Mouse (Mus musculus) testis, postnatal 10 days (tissue): ENCODE results near the gene Slc7a7.

Experiments
- DNase-seq: peaks from one replicate; pipeline ENCODE4 v3.0.0; 2021; ENCODE audit warnings: low spot score

Gene Slc7a7

DNA sequence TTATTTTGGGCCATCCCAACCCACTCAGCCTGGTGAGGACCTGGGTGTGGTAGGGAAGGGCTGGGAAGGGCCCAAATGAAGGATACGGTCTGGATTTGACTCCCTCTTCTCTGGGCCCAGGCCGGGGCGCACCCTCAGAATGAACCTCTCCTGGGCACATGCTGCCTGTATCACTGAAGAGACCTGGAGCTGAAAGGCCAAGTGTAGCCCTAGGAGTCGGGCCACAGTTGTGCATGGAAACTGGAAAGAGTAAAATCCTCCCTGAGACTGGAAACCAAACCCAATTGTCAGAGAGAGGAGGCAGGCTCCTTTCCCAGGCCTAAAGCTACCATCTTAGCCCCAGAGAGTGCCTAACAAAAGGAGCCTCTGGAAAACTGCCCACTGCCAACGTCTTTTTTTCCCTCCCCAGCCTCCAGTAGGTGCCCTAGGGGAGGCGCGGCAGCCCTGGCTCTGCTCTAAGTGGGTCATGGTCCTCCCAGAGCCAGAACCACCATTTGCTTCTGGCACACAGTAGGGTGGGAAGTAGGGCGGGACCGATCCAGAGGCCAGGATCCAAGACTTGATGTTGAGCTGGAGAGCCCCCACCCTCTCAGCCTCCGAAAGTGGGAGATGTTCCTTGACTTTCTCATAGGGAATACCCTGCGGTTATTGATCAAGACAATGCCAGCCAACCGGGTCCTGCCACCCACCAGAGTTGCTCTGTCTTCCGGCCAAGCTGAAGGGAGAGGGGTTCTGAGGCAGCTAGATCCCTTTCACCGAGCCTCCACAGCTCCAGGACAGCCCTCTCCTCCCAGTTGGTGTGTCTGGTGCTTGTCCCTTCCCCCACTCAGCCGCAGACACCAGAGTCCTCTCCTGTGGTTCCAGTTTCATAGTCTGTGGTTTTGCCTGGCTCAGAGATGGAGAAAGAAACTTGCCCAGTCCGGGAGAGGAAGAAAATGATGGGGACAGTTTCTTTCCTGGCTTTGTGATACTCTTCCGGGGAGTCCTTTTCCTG is 15.6 kb upstream of the Slc7a7 start:
- no peak for DNase-seq

DNA sequence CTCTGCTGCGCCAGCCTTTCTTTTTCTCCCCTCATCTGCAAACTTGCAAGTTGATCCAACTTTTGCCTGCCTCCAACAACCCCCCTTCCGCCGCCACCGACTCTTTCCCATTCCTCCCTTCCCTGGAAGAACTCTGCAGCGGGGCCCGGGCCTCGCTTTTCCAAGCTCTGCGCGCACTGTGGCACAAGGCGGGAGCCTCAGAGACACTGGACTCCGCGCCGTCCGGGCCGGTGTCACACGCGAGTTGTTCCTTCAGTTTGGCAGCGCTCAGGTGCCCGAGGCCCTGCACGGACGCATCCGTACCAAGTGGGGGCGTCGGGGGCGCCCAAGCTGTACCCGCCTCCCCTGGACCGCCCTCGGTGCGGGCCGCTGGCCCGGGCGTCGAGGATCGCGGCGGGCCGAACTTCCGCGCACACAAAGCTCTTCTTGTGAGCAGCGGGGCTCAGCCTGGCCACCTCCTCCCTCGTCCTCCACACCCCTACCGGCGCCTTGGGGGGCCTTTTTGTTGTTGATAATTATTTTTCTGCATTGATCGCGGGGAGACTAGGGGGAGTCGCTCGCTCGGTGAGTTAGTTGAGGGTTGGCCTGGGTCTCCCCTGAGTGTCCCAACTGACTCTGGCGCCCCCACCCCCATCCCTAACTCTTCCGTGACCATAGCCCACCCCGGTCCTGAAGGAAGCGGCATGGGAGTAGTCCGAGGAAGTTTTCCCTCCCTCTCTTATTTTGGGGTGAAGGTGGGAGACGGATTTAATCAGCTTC is 14.7 kb upstream of the Slc7a7 start:
- peak; percentile 75 for DNase-seq

- peak; percentile 86 for DNase-seq
Observed at GRCm38 (mm10) chr14:54431334-54432077, 13.9 kb upstream of the Slc7a7 start, which contains the start of gene Mmp14. TSS of gene Mmp14 (plus strand) at chr14:54431612.

DNA sequence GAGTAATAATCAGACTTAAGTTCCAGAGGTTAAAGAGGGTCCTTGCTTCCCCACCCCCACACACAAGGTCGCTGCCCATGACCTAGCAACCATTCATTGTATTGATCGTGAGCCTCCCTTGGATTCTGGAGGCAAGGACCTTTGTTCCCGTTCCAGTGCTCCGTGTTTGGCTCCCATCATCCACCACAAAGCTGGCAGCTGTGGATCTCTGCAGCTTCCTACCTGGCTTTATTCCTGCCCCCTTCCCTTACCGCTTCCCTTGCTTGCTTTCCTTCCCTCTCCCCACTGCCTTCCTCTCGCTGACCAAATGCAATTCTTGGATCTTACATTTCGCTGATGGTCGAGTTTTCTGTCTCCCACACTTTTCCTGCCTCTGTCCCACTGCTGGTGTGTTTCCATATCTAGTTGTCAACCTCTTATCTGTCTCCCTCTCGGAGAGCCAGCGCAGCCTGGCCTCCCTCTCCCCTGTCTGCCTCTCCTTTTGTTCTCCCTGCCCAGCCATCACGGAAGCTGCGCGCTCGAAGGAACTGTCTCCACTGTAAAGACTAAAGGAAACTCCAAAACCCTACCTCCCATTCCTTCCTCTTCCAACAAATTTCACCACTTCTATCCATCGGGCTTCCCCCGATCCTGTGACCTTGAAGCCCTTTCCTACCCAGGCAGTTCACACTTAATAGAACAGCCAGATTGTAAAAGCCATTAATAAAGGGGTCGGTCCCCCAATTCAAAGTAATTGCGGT is 13.0 kb upstream of the Slc7a7 start:
- DNase-seq = peak; percentile 57

DNA sequence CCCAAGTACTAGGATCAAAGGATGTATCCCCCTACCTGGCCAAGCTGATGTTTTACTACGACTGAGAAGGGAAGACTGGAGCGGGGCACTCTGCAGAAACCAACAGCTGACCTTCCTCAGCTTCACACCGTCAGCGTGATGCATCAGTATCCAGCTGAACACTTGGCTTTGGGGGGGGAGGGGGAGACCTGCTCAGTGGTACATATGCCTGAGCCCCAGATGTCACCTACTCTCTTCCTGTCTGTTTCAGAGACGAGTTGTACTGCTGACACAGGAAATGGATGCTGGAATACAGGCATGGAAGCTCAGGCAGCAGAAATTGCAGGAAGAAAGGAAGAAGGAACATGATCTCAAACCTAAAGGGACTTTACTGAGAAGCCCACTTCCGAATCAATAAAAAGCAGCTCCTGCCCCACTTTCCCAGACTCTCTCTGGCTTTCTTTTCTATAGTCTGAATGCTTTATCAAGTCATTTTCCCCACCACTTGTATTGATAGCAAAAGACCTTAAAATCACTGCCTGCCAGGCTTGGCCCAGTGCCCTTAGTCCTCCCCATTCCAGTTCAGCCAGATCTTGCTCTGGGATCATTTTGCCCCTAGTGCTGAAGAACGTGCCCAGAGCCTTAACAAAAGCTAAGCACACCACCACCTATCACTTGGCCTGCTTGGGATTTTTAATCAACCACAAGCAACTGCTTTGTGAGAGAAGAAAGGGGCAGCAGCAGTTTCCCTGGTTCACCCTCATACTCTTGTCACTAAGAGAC is 11.9 kb upstream of the Slc7a7 start:
- DNase-seq = peak; percentile 54

DNA sequence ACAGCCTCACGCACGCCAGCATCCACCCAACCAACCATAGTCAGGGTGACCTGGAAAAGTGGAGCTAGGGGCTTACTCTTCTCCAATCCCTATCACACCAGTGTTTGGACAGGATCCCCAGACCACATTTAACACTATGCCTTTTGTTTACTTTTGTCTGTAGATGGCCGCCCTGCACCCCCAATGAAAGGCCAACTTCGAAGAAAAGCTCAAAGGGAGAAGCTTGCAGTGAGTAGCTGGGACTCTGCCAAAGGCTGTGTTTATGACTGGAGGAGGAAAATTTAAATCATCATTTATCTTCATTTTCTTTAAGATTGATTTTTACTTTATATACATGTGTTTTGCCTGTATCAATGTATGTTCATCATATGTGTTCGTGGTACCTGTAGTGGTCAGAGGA is 10.8 kb upstream of the Slc7a7 start:
- peak; percentile 40 for DNase-seq

- no peak for DNase-seq
Observed at GRCm38 (mm10) chr14:54427696-54428095, 10.1 kb upstream of the Slc7a7 start.

GRCm38 (mm10) chr14:54426689-54427398 is 9.3 kb upstream of the Slc7a7 start, which contains the start of gene Mrpl52:
TSS of gene Mrpl52 (plus strand) at chr14:54426909.
- DNase-seq = peak; percentile 94

DNA sequence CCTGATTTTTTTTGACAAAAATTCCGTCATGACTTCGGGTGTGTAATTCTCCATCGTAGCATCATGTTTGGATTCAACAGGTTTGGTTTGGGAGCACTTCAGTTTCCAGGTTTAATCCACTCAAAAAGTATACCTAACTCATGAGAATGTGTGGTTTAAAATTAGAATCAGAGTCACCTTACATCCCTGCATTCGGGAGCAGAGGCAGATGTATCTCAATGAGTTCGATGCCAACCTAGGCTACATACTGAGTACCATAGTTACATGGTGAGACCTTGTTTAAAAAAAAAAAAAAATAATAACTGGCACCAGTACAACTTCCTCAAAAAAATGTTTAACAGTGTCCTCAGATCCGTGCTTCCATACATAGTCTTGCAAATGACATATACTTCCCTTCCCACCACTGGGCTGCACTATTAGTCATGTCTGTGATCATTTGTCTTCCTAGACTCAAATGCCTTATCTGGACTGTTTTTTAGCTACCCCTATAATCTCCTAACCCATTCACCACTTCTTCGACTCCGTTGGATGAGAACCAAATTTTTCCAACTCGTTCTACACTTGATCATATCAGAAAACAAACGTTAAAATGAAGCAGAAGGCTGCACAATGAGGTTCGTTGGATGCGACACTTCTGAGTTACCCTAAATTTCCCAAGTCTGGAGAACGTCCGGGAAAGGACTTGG is 8.6 kb upstream of the Slc7a7 start:
- no peak for DNase-seq

GRCm38 (mm10) chr14:54425540-54425939 is 8.0 kb upstream of the Slc7a7 start:
- DNase-seq = no peak

GRCm38 (mm10) chr14:54424634-54425033 is 7.1 kb upstream of the Slc7a7 start:
- no peak for DNase-seq

DNA sequence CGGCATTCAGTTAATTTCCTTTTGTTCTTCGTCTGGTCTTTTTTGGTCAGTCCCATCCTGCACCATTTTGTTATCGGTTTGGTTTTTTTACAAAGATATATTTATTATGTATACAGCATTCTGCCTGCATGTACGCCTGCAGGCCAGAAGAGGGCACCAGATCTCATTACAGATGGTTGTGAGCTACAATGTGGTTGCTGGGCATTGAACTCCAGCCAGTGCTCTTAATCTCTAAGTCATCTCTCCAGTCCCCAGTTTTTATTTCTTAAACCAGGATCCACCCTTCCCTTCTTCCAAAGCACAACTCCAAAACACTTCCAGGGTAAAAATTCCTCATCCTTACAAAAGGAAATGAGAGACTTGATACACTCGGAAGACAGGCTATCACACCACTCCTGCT is 5.8 kb upstream of the Slc7a7 start:
- no peak for DNase-seq

DNA sequence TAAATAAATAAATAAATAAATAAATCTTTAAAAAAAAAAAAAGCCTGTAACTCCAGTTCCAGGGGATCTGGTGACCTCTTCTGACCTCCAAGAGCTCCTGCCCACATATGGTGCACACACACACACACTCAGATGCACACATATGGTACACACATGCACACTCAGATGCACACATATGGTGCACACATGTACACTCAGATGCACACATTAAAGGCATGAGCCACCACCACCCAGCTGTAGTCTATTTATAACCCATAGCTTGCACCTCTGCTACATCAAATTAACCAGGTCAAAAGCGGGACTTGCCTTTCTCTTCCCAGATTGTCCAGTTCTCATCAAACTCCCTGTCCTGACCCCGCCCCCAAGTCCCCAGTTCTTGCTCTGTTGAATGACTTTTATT is 3.4 kb upstream of the Slc7a7 start:
- no peak for DNase-seq

- no peak for DNase-seq
Observed at GRCm38 (mm10) chr14:54416830-54417229, 750 bp downstream of the Slc7a7 start.

GRCm38 (mm10) chr14:54416229-54416775 is 1.3 kb downstream of the Slc7a7 start:
- no peak for DNase-seq

DNA sequence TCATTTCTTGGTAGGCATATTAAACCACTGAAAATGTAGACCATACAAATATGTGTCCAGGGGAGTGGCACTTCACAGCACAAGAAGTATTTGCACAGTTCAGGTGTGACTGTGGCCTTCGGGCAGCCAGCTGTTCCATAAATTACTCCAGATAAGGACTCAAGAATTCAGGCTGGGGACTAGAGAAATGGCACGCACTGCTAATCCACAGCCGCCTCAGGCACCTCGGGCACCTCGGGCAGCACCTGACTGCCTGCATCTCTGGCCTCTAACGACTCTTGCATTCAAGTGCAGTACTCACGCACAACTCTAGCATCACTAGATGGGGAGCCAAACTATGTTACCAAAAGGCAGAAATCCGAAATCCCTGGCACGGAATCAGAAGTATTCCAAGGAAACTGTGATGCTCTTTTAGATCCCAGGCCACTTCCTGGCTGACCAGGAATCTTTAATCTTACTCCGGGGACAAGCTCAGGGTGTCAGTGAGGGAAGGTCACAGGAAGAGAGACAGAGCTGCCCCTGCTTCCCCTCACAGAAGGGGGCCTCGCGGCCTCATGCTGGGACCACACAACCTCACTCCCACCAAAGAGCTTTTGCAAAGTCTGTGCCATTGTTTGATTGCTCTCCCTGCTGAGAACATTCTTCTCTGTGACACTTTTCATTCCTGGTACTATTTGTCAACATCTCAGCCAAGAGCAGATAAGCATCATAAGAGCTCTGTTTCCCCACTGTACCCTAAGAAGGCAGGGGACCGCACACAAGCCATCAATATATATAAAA is 2.1 kb downstream of the Slc7a7 start:
- no peak for DNase-seq

DNA sequence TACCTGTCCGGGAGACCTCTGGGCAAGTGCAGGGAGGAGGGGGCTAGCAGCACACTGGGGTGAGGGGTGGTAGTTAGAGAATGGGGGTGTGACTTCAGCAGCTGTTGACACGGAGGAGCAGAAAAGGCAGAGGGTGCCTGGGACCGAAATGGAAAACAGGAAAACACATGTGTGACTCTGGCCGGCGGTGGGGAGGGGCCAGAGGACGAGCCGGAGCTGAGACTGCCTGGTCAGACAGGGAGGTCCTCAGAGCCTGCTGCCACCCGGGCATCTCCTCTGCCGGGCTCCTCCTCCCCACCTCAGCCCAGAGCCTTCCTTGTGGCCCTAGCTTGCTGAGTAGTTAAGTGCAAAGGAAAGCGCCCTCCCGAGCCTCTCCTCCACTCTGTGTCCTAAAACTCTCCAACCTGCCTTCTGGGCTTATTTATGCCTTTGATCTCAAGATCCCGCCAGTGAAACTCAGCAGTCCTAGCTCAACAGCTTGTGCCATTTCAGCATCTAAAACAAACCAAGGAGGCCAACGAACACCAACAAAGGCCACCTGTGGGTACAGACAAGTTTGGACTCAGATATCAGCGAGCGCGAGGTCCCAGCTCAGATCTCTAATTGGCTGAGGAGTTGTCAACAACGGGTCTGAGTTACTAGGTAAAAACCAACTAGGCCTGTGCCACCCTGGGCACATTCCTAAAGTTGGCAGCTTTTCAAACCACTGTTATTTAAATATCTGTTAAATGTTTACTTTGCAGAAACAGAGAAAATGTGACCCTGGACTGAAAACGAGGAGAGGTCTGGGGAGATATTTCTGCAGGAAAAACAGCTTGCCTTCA is 3.5 kb downstream of the Slc7a7 start:
- peak; percentile 64 for DNase-seq
